Mouse (Mus musculus) forebrain, embryonic 11.5 days (tissue): ENCODE measurements around the gene Moap1. TPM values are rescaled to one million over a fixed set of nuclear protein-coding genes. Genes with fewer than 3 reads are reported as not detected.

ENCODE experiments used
- ATAC-seq: fragments of 200-750 bp; cut with Nextera tagmentation; replicated peaks from 2 replicates; pipeline ENCODE4 v1.8.0; 2017; ENCODE audit warnings: moderate TSS enrichment; ENCODE audit not compliant: low FRiP score
- DNase-seq: peaks from one replicate; pipeline ENCODE4 v3.0.0-alpha.2; 2017; ENCODE audit warnings: low spot score
- H3K27ac ChIP-seq: fragments of 300-500 bp; sonication (generic); 2 replicates; pipeline ENCODE4 v1.5.1; 2014; ENCODE audit warnings: low read depth, low read length
- H3K27me3 ChIP-seq: fragments of 300-500 bp; sonication (generic); 2 replicates; pipeline ENCODE4 v1.6.1; 2014; ENCODE audit warnings: mild to moderate bottlenecking, low read length, mixed read lengths; ENCODE audit not compliant: control insufficient read depth, insufficient read depth
- H3K36me3 ChIP-seq: fragments of 300-500 bp; sonication (generic); 2 replicates; pipeline ENCODE4 v1.6.1; 2014; ENCODE audit warnings: mild to moderate bottlenecking, low read length, moderate library complexity, mixed read lengths; ENCODE audit not compliant: control insufficient read depth, insufficient read depth
- H3K4me1 ChIP-seq: fragments of 300-500 bp; sonication (generic); replicated peaks from 2 replicates; pipeline ENCODE4 v1.6.1; 2014; ENCODE audit warnings: low read length, mixed read lengths; ENCODE audit not compliant: control insufficient read depth, insufficient read depth
- H3K4me2 ChIP-seq: fragments of 300-500 bp; sonication (generic); 2 replicates; pipeline ENCODE4 v1.6.1; 2014; ENCODE audit warnings: low read depth, mild to moderate bottlenecking, low read length, moderate library complexity, mixed read lengths; ENCODE audit not compliant: severe bottlenecking
- H3K4me3 ChIP-seq: fragments of 300-500 bp; sonication (generic); 2 replicates; pipeline ENCODE4 v1.5.1; 2014; ENCODE audit warnings: low read depth, low read length
- H3K9ac ChIP-seq: fragments of 300-500 bp; sonication (generic); 2 replicates; pipeline ENCODE4 v1.6.1; 2014; ENCODE audit warnings: low read length
- H3K9me3 ChIP-seq: fragments of 300-500 bp; sonication (generic); 2 replicates; pipeline ENCODE4 v1.6.1; 2016; ENCODE audit warnings: low read length, mixed read lengths; ENCODE audit not compliant: control insufficient read depth
- WGBS: fragments of 180-500 bp; shearing (Covaris S2); extraction: QIAGEN DNeasy Blood & Tissue Kit; methylation state at CpG from one replicate; pipeline ENCODE4 v1.1.7; 2014; 5-methylcytosine and 5-hydroxymethylcytosine counted together
- polyA plus RNA-seq: library from polyadenylated mRNA; unstranded; fragments of >200 nt; fragmentation: Nextera tagmentation; extraction: Ambion mirVana; gene quantifications from 2 replicates; pipeline ENCODE4 v1.2.1, GENCODE M21; 2014

Gene Moap1
- polyA plus RNA-seq, 1 experiment from 2014 or later, result 34.4 TPM

- no peaks in the 10 kb centered on the region for H3K27me3 ChIP-seq
- ATAC-seq (peak; percentile 83), DNase-seq (peak; percentile 75)
- H3K4me3 ChIP-seq, result no peak overlapping the region
- H3K9me3 ChIP-seq, result no peaks in the 10 kb centered on the region
- H3K4me1 ChIP-seq, result 0 out of 2 replicates have a peak, but pooled peaks cover 2% of the 10 kb centered on the region
- no peak overlapping the region for H3K4me2 ChIP-seq
- 30% methylated on average over 13 of the region's 13 CpGs for WGBS
- no peak overlapping the region for H3K27ac ChIP-seq
- H3K36me3 ChIP-seq, result no peaks in the 10 kb centered on the region
- H3K9ac ChIP-seq, result no peak overlapping the region
Observed at GRCm38 (mm10) chr12:102719552-102720315, 23.7 kb downstream of the Moap1 start.

GRCm38 (mm10) chr12:102714654-102715395 is 28.6 kb downstream of the Moap1 start:
- no peak overlapping the region for H3K9ac ChIP-seq
- no peaks in the 10 kb centered on the region for H3K4me1 ChIP-seq
- no peaks in the 10 kb centered on the region for H3K27me3 ChIP-seq
- DNase-seq (no peak), ATAC-seq (no peak)
- no peaks in the 10 kb centered on the region for H3K36me3 ChIP-seq
- no peak overlapping the region for H3K4me3 ChIP-seq
- WGBS, result 83% methylated on average over 10 of the region's 10 CpGs
- H3K9me3 ChIP-seq, result no peaks in the 10 kb centered on the region
- no peak overlapping the region for H3K4me2 ChIP-seq
- H3K27ac ChIP-seq, result no peak overlapping the region

GRCm38 (mm10) chr12:102714116-102714515 is 29.3 kb downstream of the Moap1 start:
- Histone ChIP-seq H3K9me3 (no peaks in the 10 kb centered on the region), H3K9ac (no peak overlapping the region), H3K4me3 (no peak overlapping the region), H3K4me2 (no peak overlapping the region), H3K4me1 (no peaks in the 10 kb centered on the region), H3K27ac (no peak overlapping the region), H3K36me3 (no peaks in the 10 kb centered on the region), H3K27me3 (no peaks in the 10 kb centered on the region)
- DNase-seq, result no peak
- no peak for ATAC-seq
- WGBS, result 80% methylated on average over 2 of the region's 2 CpGs

- Histone ChIP-seq H3K9ac (no peak overlapping the region), H3K27ac (no peak overlapping the region), H3K4me1 (no peaks in the 10 kb centered on the region), H3K4me3 (no peak overlapping the region), H3K4me2 (no peak overlapping the region), H3K27me3 (no peaks in the 10 kb centered on the region), H3K36me3 (no peaks in the 10 kb centered on the region), H3K9me3 (no peaks in the 10 kb centered on the region)
- DNase-seq (no peak), ATAC-seq (no peak)
- 82% methylated on average over 20 of the region's 20 CpGs for WGBS
Observed at GRCm38 (mm10) chr12:102713153-102713865, 30.2 kb downstream of the Moap1 start.

DNA sequence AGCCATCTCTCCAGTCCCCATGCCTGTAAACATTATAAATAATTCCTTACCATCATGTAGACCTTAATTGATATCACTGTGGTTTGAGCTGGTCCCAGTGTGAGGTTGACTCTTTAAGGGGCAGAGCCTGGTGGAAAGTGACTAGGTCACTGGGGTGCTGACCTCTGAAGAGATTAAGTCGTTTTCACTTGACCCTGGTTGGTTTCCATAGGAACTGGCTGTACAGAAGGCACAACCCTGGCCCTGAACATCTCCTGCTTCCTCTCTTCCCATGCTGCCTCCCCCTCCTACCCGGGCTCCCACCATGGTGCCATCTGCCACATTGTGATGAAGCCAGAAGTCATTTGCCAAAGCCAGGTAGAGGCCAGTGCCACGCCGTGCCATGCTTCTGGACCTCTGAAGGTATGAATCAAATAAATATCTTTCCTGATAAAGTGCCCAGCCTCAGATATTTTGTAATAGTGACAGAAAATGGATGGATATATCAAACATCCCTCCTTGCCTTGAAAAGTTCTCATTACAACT is 32.5 kb downstream of the Moap1 start:
- no peaks in the 10 kb centered on the region for H3K4me1 ChIP-seq
- no peak for ATAC-seq
- H3K9me3 ChIP-seq, result no peaks in the 10 kb centered on the region
- H3K36me3 ChIP-seq, result no peaks in the 10 kb centered on the region
- no peak overlapping the region for H3K9ac ChIP-seq
- H3K4me2 ChIP-seq, result no peak overlapping the region
- 63% methylated on average over 4 of the region's 4 CpGs for WGBS
- H3K4me3 ChIP-seq, result no peak overlapping the region
- no peaks in the 10 kb centered on the region for H3K27me3 ChIP-seq
- no peak overlapping the region for H3K27ac ChIP-seq
- no peak for DNase-seq

- DNase-seq (no peak), ATAC-seq (no peak)
- H3K9ac ChIP-seq, result no peak overlapping the region
- 93% methylated on average over 5 of the region's 5 CpGs for WGBS
- no peaks in the 10 kb centered on the region for H3K9me3 ChIP-seq
- H3K36me3 ChIP-seq, result no peaks in the 10 kb centered on the region
- no peak overlapping the region for H3K4me2 ChIP-seq
- no peak overlapping the region for H3K4me3 ChIP-seq
- H3K4me1 ChIP-seq, result no peaks in the 10 kb centered on the region
- no peaks in the 10 kb centered on the region for H3K27me3 ChIP-seq
- no peak overlapping the region for H3K27ac ChIP-seq
Observed at GRCm38 (mm10) chr12:102709896-102710295, 33.6 kb downstream of the Moap1 start.

DNA sequence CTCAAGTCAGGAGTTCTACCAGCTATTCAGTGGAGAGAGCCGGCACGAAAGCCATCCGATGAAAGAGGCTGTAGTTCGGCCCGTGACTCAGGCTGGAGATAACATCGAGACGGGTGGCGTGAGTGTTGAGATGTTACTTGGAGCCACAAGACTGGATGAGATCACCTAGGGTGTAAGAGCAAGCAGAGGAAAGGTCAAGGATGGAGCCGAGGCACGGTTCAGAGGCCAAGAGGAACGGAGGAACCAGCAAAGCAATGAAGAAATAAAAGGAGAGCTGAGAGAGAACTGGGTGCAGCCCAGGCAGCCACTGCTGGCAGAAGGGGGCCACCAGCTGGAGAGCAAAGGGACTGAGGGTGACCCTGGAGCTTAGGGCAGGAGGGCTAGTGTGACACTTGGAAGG is 35.2 kb downstream of the Moap1 start:
- no peaks in the 10 kb centered on the region for H3K27me3 ChIP-seq
- 83% methylated on average over 11 of the region's 11 CpGs for WGBS
- no peak for DNase-seq
- no peaks in the 10 kb centered on the region for H3K36me3 ChIP-seq
- ATAC-seq, result no peak
- H3K4me3 ChIP-seq, result no peak overlapping the region
- H3K9ac ChIP-seq, result no peak overlapping the region
- H3K9me3 ChIP-seq, result no peaks in the 10 kb centered on the region
- no peak overlapping the region for H3K4me2 ChIP-seq
- 0 out of 2 replicates have a peak, but pooled peaks cover 2% of the 10 kb centered on the region for H3K4me1 ChIP-seq
- no peak overlapping the region for H3K27ac ChIP-seq

GRCm38 (mm10) chr12:102706833-102707463 is 36.5 kb downstream of the Moap1 start:
- no peak for ATAC-seq
- WGBS, result 85% methylated on average over 10 of the region's 10 CpGs
- DNase-seq, result no peak

More at GRCm38 (mm10) chr12:102706833-102707463, 36.5 kb downstream of the Moap1 start:
- Histone ChIP-seq H3K36me3 (no peaks in the 10 kb centered on the region), H3K4me1 (peaks cover 10% of the 10 kb centered on the region), H3K4me3 (no peak overlapping the region), H3K9ac (no peak overlapping the region), H3K27me3 (no peaks in the 10 kb centered on the region), H3K27ac (no peak overlapping the region), H3K4me2 (no peak overlapping the region), H3K9me3 (no peaks in the 10 kb centered on the region)
